Mouse (Mus musculus): ENCODE measurements around the gene Kcng4. TPM values are rescaled to one million over a fixed set of nuclear protein-coding genes. Genes with fewer than 3 reads are reported as not detected.
A peak's percentile ranks its signal among the peaks of the same experiment; 100 is the strongest.

Gene Kcng4
- total RNA-seq, 2 experiments from 2014 or later = 3.6 to 3.7 TPM

- no peak for DNase-seq
These were observed 23.0 kb downstream of the Kcng4 start, which contains the start of gene Adad2 for GRCm38 (mm10) chr8:119612471-119612870. Gene Adad2, plus strand, starts transcription at chr8:119612747.

- DNase-seq = no peak
These were observed 29.3 kb downstream of the Kcng4 start for GRCm38 (mm10) chr8:119606224-119606623.

- DNase-seq = peak; percentile 87
These were observed 30.5 kb downstream of the Kcng4 start, which contains the start of gene Taf1c for GRCm38 (mm10) chr8:119604996-119605395. Gene Taf1c, minus strand, starts transcription at chr8:119605222.

GRCm38 (mm10) chr8:119604398-119604803 lies 31.1 kb downstream of the Kcng4 start:
- no peak for DNase-seq

GRCm38 (mm10) chr8:119603771-119604170 lies 31.7 kb downstream of the Kcng4 start:
- DNase-seq = no peak

GRCm38 (mm10) chr8:119591456-119591855 lies 44.0 kb downstream of the Kcng4 start:
- DNase-seq = no peak

GRCm38 (mm10) chr8:119590348-119590747 lies 45.1 kb downstream of the Kcng4 start:
- DNase-seq = no peak

- no peak for DNase-seq
These were observed 46.6 kb downstream of the Kcng4 start for GRCm38 (mm10) chr8:119588844-119589243.

- DNase-seq = no peak
These were observed 47.2 kb downstream of the Kcng4 start for GRCm38 (mm10) chr8:119588321-119588720.

- DNase-seq = no peak
These were observed 49.6 kb downstream of the Kcng4 start for GRCm38 (mm10) chr8:119585901-119586300.

GRCm38 (mm10) chr8:119580441-119581161 lies 54.9 kb downstream of the Kcng4 start:
- DNase-seq = no peak

GRCm38 (mm10) chr8:119579096-119579495 lies 56.4 kb downstream of the Kcng4 start:
- no peak for DNase-seq

- DNase-seq = no peak
These were observed 60.1 kb downstream of the Kcng4 start for GRCm38 (mm10) chr8:119575366-119575726.

GRCm38 (mm10) chr8:119574437-119575365 lies 60.8 kb downstream of the Kcng4 start, which contains the start of the genes Hsdl1 and Dnaaf1:
Gene Hsdl1, minus strand, starts transcription at chr8:119575183.
Gene Dnaaf1, plus strand, starts transcription at chr8:119575235.
- DNase-seq = peak; percentile 94

Other genes starting within 250 kb of the Kcng4 start
- gene Mlycd, start 240.8 kb downstream of the Kcng4 start, total RNA-seq (2021) = 10 to 100 TPM; 26.5 to 28.6 TPM
- gene Osgin1, start 201.6 kb downstream of the Kcng4 start, total RNA-seq (2021) = under 1 TPM in 1 of 2 experiments, not detected in 1; 0.56 TPM
- gene Necab2, start 189.0 kb downstream of the Kcng4 start, total RNA-seq (2021) = 100 to 1,000 TPM in 1 of 2 experiments, 10 to 100 TPM in 1; 94.4 to 116 TPM
- gene Slc38a8, start 134.0 kb downstream of the Kcng4 start, total RNA-seq (2021) = not detected
- 10 to 100 TPM; 70.3 to 74.6 TPM for gene Mbtps1, start 76.9 kb downstream of the Kcng4 start, total RNA-seq (2021)
- 10 to 100 TPM; 39.8 to 42.0 TPM for gene Hsdl1, start 60.5 kb downstream of the Kcng4 start, total RNA-seq (2021)
- under 1 TPM; 0.12 to 0.18 TPM for gene Dnaaf1, start 60.4 kb downstream of the Kcng4 start, total RNA-seq (2021)
- gene Taf1c, start 30.5 kb downstream of the Kcng4 start, total RNA-seq (2021) = 10 to 100 TPM; 11.5 to 11.7 TPM
- under 1 TPM in 1 of 2 experiments, not detected in 1; 0.46 TPM for gene Adad2, start 22.9 kb downstream of the Kcng4 start, total RNA-seq (2021)
- 1 to 10 TPM; 7.8 to 9.2 TPM for gene Wfdc1, start 30.7 kb upstream of the Kcng4 start, total RNA-seq (2021)
- 1 to 10 TPM; 1.5 to 1.6 TPM for gene Atp2c2, start 64.3 kb upstream of the Kcng4 start, total RNA-seq (2021)
- 10 to 100 TPM; 15.7 to 18.7 TPM for gene Tldc1, start 142.7 kb upstream of the Kcng4 start, total RNA-seq (2021)
- 100 to 1,000 TPM; 129 to 137 TPM for gene Cotl1, start 204.9 kb upstream of the Kcng4 start, total RNA-seq (2021)
- 1 to 10 TPM; 7.1 to 8.3 TPM for gene Klhl36, start 226.6 kb upstream of the Kcng4 start, total RNA-seq (2021)

All from layer of hippocampus, postnatal 36 days (tissue).